Mouse (Mus musculus) bone marrow, adult 2 months (tissue): Measurements from ENCODE around the gene Ppl. TPM values are rescaled to one million over a fixed set of nuclear protein-coding genes. Genes with fewer than 3 reads are reported as not detected.

Experiments used
- H3K27ac ChIP-seq: fragments of 200-500 bp; 2 replicates; pipeline ENCODE4 v1.5.1; 2012; ENCODE audit warnings: low read depth, mild to moderate bottlenecking, control low read depth, inconsistent platforms, low read length; ENCODE audit not compliant: control insufficient read depth, poor library complexity, insufficient read depth
- H3K4me1 ChIP-seq: fragments of 200-500 bp; 2 replicates; pipeline ENCODE4 v1.6.1; 2011; ENCODE audit warnings: low read length; ENCODE audit not compliant: control insufficient read depth, insufficient read depth
- H3K4me3 ChIP-seq: fragments of 200-500 bp; replicated peaks from 2 replicates; pipeline ENCODE3; 2011; ENCODE audit warnings: mild to moderate bottlenecking, low read depth, low read length, control low read depth; ENCODE audit not compliant: control insufficient read depth
- CTCF ChIP-seq: fragments of 200-500 bp; IDR thresholded peaks from 2 replicates; pipeline ENCODE4 v1.5.1; 2011; ENCODE audit warnings: low read length, control low read depth; ENCODE audit not compliant: control insufficient read depth, insufficient read depth
- POLR2A ChIP-seq: fragments of 200-500 bp; IDR thresholded peaks from 2 replicates; pipeline ENCODE4 v1.6.1; 2011; ENCODE audit warnings: low read depth, mild to moderate bottlenecking, control low read depth, low read length, borderline replicate concordance; ENCODE audit not compliant: control insufficient read depth
- WGBS: fragments of 180-500 bp; shearing (Covaris S2); methylation state at CpG from one replicate; pipeline ENCODE4 v1.1.7; 2018; 5-methylcytosine and 5-hydroxymethylcytosine counted together
- polyA plus RNA-seq: library from polyadenylated mRNA; stranded (reverse); fragments of >200 nt; gene quantifications from 2 replicates; pipeline ENCODE4 v1.2.4, GENCODE M21; 2011; ENCODE audit warnings: low replicate concordance; ENCODE audit not compliant: missing spikeins, insufficient read depth, insufficient read length

The Ppl gene
- polyA plus RNA-seq, 1 experiment, result 1.8 TPM

DNA sequence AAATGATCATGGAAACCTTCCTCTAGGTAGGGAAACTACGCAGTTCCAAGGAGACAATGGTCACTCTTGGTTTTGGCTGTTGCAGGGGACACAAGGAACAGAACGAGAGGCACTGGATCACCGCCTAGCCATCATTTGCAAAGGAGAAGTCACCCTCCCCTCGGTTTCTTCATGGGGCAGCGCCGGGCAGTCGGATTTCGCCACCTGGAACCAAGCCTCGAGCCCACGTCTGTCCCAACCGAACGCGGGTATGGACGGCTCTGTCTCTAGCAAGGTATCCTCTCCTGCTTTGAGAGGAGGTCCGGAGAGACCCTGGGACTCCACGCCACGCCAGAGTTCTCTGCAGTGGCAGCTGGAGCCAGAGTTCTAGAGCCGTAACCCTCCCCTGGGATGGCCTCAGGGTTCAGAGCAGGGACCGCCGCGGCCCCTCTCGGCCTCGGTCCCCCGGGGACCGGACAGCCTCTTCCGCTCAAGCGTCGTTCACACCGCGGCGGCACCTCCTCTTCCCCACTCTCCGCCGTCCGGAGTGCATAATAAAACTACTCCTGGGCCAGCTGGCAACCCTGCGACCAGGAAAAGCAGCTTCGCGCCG lies 82.9 kb downstream of the Ppl start:
- Histone ChIP-seq H3K27ac (peak overlapping the region; percentile 99), H3K4me3 (peak overlapping the region; percentile 88), H3K4me1 (peaks cover 1% of the 10 kb centered on the region)
- TF ChIP-seq POLR2A (0 out of 2 replicates have a peak, but pooled peaks have one; percentile 11), CTCF (no peak)
- under 1% methylated on average over 38 of the region's 38 CpGs for WGBS

DNA sequence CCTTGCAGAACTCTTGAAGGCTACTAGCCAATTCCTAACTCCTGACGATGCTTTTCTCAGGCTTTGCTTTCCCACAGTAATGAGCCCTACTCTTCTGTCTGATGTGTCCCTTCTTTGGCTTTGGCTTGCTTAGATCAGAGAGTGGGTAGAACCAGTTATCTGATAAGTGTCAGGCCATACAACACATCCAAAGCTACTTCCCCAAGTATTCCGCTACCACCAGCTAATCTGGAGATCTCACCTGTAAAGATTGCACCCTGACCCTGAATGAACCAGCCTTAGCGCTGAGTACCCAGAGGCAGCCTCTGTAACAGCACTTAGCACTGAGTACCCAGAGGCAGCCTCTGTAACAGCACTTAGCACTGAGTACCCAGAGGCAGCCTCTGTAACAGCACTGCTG lies 86.9 kb downstream of the Ppl start:
- TF ChIP-seq CTCF, result no peak
- no peaks in the 10 kb centered on the region; the same call in none of the 2 replicates for H3K4me1 ChIP-seq
- H3K4me3 ChIP-seq, result no peak overlapping the region
- 90% methylated on average over 3 of the region's 3 CpGs for WGBS
- H3K27ac ChIP-seq, result no peak overlapping the region

- 86% methylated on average over 5 of the region's 5 CpGs for WGBS
- Histone ChIP-seq H3K4me1 (no peaks in the 10 kb centered on the region; the same call in 1 of the 2 replicates), H3K27ac (no peak overlapping the region), H3K4me3 (no peak overlapping the region)
- TF ChIP-seq CTCF (no peak), POLR2A (no peak)
Measured at GRCm38 (mm10) chr16:5036649-5037234, 95.5 kb downstream of the Ppl start.

Other genes with a start within 250 kb of the Ppl start
- 12.9 and 22.1 TPM in 2 replicates for gene Mgrn1, start 246.2 kb downstream of the Ppl start, polyA plus RNA-seq
- 30.5 and 49.4 TPM in 2 replicates for gene Nudt16l1, start 193.7 kb downstream of the Ppl start, polyA plus RNA-seq
- gene Anks3, start 168.2 kb downstream of the Ppl start, polyA plus RNA-seq, result 19.9 and 45.4 TPM in 2 replicates
- not detected in 2 replicates for gene Sept12, start 134.6 kb downstream of the Ppl start, polyA plus RNA-seq
- not detected in 2 replicates for gene Smim22, start 125.1 kb downstream of the Ppl start, polyA plus RNA-seq
- 53.7 and 156 TPM in 2 replicates for gene Rogdi, start 118.9 kb downstream of the Ppl start, polyA plus RNA-seq
- gene Glyr1, start 82.6 kb downstream of the Ppl start, polyA plus RNA-seq, result 31.6 and 51.1 TPM in 2 replicates
- gene Ubn1, start 82.4 kb downstream of the Ppl start, polyA plus RNA-seq, result 29.4 and 33.7 TPM in 2 replicates
- gene Sec14l5, start 14.7 kb upstream of the Ppl start, polyA plus RNA-seq, result 4.4 and 20.8 TPM in 2 replicates
- 3.9 and 10.6 TPM in 2 replicates for gene Nagpa, start 71.6 kb upstream of the Ppl start, polyA plus RNA-seq
- not detected in 2 replicates for gene AU021092, start 89.9 kb upstream of the Ppl start, polyA plus RNA-seq
- 11.1 and 15.4 TPM in 2 replicates for gene Alg1, start 101.2 kb upstream of the Ppl start, polyA plus RNA-seq
- gene Eef2kmt, start 123.6 kb upstream of the Ppl start, polyA plus RNA-seq, result 4.1 and 6.3 TPM in 2 replicates